Mouse (Mus musculus) colon, adult 2 months (tissue): ENCODE data around the gene Ubqln2. TPM values are rescaled to one million over a fixed set of nuclear protein-coding genes. Genes with fewer than 3 reads are reported as not detected.

ENCODE experiments used
- polyA plus RNA-seq: library from polyadenylated mRNA; depleted of rRNA; stranded (reverse); fragments of >200 nt; gene quantifications from 2 replicates; pipeline ENCODE4 v1.2.3, GENCODE M21; 2012; rRNA removed

Gene Ubqln2
- polyA plus RNA-seq: 27.4 and 32.0 TPM in 2 replicates

DNA sequence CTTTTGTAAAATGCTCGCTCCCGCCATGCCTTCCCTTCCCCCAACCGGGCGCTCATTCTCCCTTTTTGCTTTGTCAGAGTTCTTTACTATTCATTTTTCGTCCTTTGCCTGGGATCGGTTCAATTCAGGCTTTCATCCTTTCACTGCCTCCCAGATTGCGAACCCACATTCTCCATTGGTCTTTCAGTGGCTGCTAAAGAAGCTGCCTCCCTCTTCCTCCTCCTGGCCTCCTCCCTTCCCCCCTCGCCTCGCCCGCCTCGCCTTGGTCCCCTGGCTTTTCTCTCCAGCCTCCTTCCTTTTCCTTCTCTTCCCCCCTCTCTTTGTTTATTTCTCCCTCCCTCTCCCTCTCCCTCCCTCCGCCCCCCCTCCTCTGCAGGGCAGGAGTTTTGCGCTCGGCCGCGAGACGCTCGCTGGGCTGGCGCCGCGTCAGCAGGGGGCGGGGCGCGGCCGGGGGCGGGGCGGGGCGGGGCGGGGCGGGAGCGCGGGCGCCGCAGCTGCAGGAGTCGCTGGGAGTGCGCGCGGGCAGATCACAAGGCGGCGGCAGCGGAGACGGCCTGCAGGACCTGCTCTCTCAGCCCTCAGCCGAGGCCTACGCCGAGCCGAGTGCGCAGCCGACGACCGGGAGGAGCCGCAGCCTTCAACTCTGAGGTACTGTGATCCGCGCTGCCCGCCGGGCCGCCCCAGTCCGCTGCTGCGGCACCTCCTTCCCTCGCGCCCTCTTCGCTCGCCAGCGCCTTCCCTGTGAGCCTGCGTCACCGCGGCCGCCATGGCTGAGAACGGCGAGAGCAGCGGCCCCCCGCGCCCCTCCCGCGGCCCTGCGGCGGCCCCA lies at the start of gene Ubqln2:
Gene Ubqln2, plus strand, starts transcription at position 540 of the 829 bp plus-strand sequence.

Other genes with a start within 250 kb of the Ubqln2 start
- gene Cypt3, start 60.4 kb downstream of the Ubqln2 start, polyA plus RNA-seq: not detected in 2 replicates
- gene Kctd12b, start 198.2 kb downstream of the Ubqln2 start, polyA plus RNA-seq: 0.56 and 0.73 TPM in 2 replicates
- 21.1 and 23.3 TPM in 2 replicates for gene Nbdy, start 225.4 kb downstream of the Ubqln2 start, polyA plus RNA-seq